Mouse (Mus musculus): ENCODE measurements around the gene Rnf26. TPM values are rescaled to one million over a fixed set of nuclear protein-coding genes. Genes with fewer than 3 reads are reported as not detected.

The Rnf26 gene
- polyA plus RNA-seq, 1 experiment: 28.8 TPM

DNA sequence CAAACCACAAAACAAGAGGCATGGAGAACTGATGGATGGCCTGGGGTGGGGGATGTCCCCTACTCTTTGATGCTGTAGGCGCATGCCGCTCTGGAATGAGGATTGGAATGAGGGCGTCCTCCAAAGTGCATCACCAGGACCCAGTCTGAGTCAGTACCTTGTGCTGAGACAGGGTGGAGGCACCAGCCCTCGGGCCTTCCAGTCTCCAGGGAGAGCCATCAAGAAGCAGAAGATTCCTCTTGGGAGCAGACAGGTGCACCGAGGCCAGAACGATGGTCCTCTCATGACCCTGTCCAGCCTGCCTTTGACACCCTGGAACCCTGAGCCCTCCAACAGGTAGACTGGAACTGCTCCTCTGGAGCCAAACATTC lies 45.4 kb downstream of the Rnf26 start:
- no peaks in the 10 kb centered on the region for H3K27me3 ChIP-seq (replicated peaks; ENCODE audit: control insufficient read depth, insufficient read depth, low read length)
- DNase-seq: no peak
- WGBS: 88% methylated on average over 6 of the region's 6 CpGs
- H3K4me1 ChIP-seq (ENCODE audit: control insufficient read depth, insufficient read depth, low read length): no peaks in the 10 kb centered on the region
- H3K4me3 ChIP-seq (ENCODE audit: insufficient read depth, low read depth, low read length): no peak overlapping the region
- H3K36me3 ChIP-seq (ENCODE audit: control insufficient read depth, insufficient read depth, low read length): no peaks in the 10 kb centered on the region
- no peak for TF ChIP-seq POLR2A (IDR thresholded peaks at IDR 0.05; ENCODE audit: low read depth, low read length)
- TF ChIP-seq CTCF (conservative IDR thresholded peaks at IDR 0.05; ENCODE audit: insufficient read depth, insufficient read length, low read depth, low read length): no peak
- no peak overlapping the region for H3K27ac ChIP-seq (ENCODE audit: insufficient read depth, low read depth, low read length)

DNA sequence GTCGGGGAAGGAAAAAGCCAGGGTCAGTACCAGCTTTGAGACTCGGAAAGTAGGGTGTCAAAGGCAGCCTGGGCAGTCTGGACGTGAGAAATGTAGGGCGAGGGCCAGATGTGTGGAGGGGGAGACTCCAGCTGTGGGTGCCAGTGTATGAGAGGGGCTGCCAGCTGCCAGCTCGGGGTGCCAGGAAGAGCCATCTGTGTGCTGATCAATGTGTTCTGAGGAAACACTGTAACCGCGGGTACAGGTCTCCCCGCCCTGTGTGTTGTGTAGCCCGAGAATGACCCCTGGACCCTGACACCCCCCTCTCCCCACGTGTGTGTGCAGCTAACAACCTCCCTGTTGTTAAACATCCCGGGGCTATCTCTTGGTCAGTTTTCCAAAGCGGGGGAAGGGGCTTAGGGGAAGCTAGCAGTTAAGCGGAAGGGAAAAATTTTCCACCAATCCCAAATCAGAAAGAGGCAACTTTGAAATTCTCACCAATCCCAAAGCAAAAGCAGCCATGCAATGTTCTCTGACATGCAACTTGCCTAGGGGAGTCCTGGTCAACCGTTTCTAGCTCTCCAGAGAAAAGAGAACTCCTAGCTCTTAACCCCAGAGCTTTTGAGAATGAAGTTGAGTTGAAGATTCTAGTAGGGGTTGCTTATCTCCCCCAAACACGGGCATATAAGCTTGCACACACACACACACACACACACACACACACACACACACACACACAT lies 45.9 kb downstream of the Rnf26 start:
- DNase-seq: no peak
- no peaks in the 10 kb centered on the region for H3K27me3 ChIP-seq (replicated peaks; ENCODE audit: control insufficient read depth, insufficient read depth, low read length)
- peak overlapping the region; percentile 68 for H3K4me3 ChIP-seq (ENCODE audit: insufficient read depth, low read depth, low read length)
- H3K4me1 ChIP-seq (ENCODE audit: control insufficient read depth, insufficient read depth, low read length): no peaks in the 10 kb centered on the region
- 11% methylated on average over 15 of the region's 15 CpGs for WGBS
- no peaks in the 10 kb centered on the region for H3K36me3 ChIP-seq (ENCODE audit: control insufficient read depth, insufficient read depth, low read length)
- TF ChIP-seq POLR2A (IDR thresholded peaks at IDR 0.05; ENCODE audit: low read depth, low read length) (no peak), CTCF (conservative IDR thresholded peaks at IDR 0.05; ENCODE audit: insufficient read depth, insufficient read length, low read depth, low read length) (no peak)
- H3K27ac ChIP-seq (ENCODE audit: insufficient read depth, low read depth, low read length): 0 out of 2 replicates have a peak overlapping the region, but pooled peaks have one; percentile 30

DNA sequence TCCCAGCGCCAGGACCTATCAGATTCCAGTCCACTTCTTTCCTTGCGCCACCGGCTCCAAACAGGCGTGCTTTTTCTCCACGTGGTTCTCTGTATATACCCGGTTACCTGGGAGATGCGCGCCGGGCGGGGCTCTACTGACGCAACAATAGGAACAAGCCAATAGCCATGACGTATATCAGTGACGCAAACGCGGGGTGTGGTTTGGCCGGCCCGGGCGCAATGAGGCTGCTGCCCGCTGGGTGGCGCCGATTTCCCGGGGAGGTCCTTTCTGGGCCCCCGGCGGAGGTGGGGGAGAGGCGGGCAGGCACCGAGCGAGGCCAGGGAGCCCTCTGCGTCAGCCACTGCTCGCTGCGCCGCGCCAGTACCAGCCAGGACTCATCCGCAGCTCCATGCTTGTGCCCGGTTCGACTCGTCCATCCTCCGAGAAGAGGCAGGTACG lies 46.5 kb downstream of the Rnf26 start, which contains the start of gene Usp2:
TSS of gene Usp2 (plus strand) at position 237 of the 441 bp plus-strand sequence.
- H3K27me3 ChIP-seq (replicated peaks; ENCODE audit: control insufficient read depth, insufficient read depth, low read length): no peaks in the 10 kb centered on the region
- peak within 1 kb of the TSS; percentile 68 for H3K4me3 ChIP-seq (ENCODE audit: insufficient read depth, low read depth, low read length)
- peak; percentile 100 for DNase-seq
- no peaks in the 10 kb centered on the region for H3K4me1 ChIP-seq (ENCODE audit: control insufficient read depth, insufficient read depth, low read length)
- TF ChIP-seq POLR2A (IDR thresholded peaks at IDR 0.05; ENCODE audit: low read depth, low read length) (no peak), CTCF (conservative IDR thresholded peaks at IDR 0.05; ENCODE audit: insufficient read depth, insufficient read length, low read depth, low read length) (peak; percentile 75)
- H3K36me3 ChIP-seq (ENCODE audit: control insufficient read depth, insufficient read depth, low read length): no peaks in the 10 kb centered on the region
- H3K27ac ChIP-seq (ENCODE audit: insufficient read depth, low read depth, low read length): 0 out of 2 replicates have a peak within 1 kb of the TSS, but pooled peaks have one; percentile 30
- under 1% methylated on average over 38 of the region's 38 CpGs for WGBS

DNA sequence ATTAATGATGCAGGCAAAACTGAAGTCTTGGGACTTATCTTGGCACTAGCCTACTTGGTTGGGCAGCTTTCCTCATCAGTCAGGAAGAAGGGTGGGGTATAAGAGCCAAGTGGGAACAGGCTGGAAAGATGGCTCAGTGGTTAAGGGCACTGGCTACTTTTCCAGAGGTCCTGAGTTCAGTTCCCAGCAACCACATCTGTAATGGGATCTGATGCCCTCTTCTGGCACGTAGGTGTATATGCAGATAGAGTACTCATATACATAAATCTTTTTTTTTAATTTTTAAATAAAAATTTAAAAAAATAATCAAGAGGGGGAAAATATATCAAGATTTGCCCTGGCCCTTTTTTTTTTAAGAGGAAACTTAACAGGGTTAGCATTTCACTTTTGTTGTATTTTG lies 48.1 kb downstream of the Rnf26 start:
- WGBS: 40% methylated on average over 1 of the region's 1 CpGs
- H3K27me3 ChIP-seq (replicated peaks; ENCODE audit: control insufficient read depth, insufficient read depth, low read length): no peaks in the 10 kb centered on the region
- TF ChIP-seq POLR2A (IDR thresholded peaks at IDR 0.05; ENCODE audit: low read depth, low read length) (no peak), CTCF (conservative IDR thresholded peaks at IDR 0.05; ENCODE audit: insufficient read depth, insufficient read length, low read depth, low read length) (no peak)

DNA sequence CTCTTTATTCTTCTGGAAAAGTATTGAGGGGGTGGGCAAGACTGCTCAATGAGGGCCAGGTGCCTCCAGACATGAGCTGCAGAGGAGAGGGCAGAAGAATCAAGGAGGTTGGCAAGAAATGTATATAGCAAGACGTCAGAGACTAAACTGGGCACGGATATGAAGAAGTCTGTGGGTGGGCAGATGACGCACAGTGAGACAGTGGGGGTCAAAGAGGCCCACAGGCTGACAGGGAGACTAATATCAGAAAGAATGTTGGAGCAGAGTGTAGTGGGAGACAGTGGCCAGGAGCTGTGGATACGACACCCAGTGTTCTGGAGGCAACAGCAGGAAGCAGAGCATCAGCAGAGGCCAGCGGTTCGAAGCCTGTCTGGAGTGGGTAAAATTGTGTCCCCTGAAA lies 54.7 kb downstream of the Rnf26 start:
- Histone ChIP-seq H3K4me3 (ENCODE audit: insufficient read depth, low read depth, low read length) (no peak overlapping the region), H3K27me3 (replicated peaks; ENCODE audit: control insufficient read depth, insufficient read depth, low read length) (no peaks in the 10 kb centered on the region), H3K36me3 (ENCODE audit: control insufficient read depth, insufficient read depth, low read length) (no peaks in the 10 kb centered on the region), H3K4me1 (ENCODE audit: control insufficient read depth, insufficient read depth, low read length) (no peaks in the 10 kb centered on the region), H3K27ac (ENCODE audit: insufficient read depth, low read depth, low read length) (no peak overlapping the region)
- 83% methylated on average over 6 of the region's 6 CpGs for WGBS
- no peak for DNase-seq
- TF ChIP-seq POLR2A (IDR thresholded peaks at IDR 0.05; ENCODE audit: low read depth, low read length) (no peak), CTCF (conservative IDR thresholded peaks at IDR 0.05; ENCODE audit: insufficient read depth, insufficient read length, low read depth, low read length) (no peak)

More for the DNA sequence above, 48.1 kb downstream of the Rnf26 start:
- no peak for DNase-seq
- no peak overlapping the region for H3K27ac ChIP-seq (ENCODE audit: insufficient read depth, low read depth, low read length)
- H3K4me1 ChIP-seq (ENCODE audit: control insufficient read depth, insufficient read depth, low read length): no peaks in the 10 kb centered on the region
- no peaks in the 10 kb centered on the region for H3K36me3 ChIP-seq (ENCODE audit: control insufficient read depth, insufficient read depth, low read length)
- no peak overlapping the region for H3K4me3 ChIP-seq (ENCODE audit: insufficient read depth, low read depth, low read length)

DNA sequence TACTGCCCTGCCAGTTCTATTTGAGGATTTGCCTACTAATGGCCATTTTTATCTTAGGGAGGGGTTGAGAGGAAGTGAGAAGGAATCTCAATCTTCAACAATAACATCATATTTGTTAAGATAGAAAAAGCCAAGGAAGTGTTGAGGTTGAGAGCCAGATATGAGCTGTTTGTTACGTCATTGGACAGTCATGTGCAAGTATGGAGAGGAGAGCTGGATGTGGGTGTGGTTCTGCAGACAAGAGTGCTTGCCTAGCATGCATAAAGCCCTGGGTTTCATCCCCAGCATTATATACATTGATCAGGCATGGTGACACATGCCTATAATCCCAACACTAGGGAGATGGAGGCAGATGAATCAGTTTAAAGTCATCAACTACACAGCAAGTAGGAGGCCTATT lies 59.4 kb downstream of the Rnf26 start:
- no peaks in the 10 kb centered on the region for H3K36me3 ChIP-seq (ENCODE audit: control insufficient read depth, insufficient read depth, low read length)
- no peaks in the 10 kb centered on the region for H3K4me1 ChIP-seq (ENCODE audit: control insufficient read depth, insufficient read depth, low read length)
- no peak overlapping the region for H3K4me3 ChIP-seq (ENCODE audit: insufficient read depth, low read depth, low read length)
- TF ChIP-seq CTCF (conservative IDR thresholded peaks at IDR 0.05; ENCODE audit: insufficient read depth, insufficient read length, low read depth, low read length): no peak
- TF ChIP-seq POLR2A (IDR thresholded peaks at IDR 0.05; ENCODE audit: low read depth, low read length): no peak
- no peaks in the 10 kb centered on the region for H3K27me3 ChIP-seq (replicated peaks; ENCODE audit: control insufficient read depth, insufficient read depth, low read length)
- DNase-seq: no peak
- 49% methylated on average over 1 of the region's 1 CpGs for WGBS
- no peak overlapping the region for H3K27ac ChIP-seq (ENCODE audit: insufficient read depth, low read depth, low read length)

DNA sequence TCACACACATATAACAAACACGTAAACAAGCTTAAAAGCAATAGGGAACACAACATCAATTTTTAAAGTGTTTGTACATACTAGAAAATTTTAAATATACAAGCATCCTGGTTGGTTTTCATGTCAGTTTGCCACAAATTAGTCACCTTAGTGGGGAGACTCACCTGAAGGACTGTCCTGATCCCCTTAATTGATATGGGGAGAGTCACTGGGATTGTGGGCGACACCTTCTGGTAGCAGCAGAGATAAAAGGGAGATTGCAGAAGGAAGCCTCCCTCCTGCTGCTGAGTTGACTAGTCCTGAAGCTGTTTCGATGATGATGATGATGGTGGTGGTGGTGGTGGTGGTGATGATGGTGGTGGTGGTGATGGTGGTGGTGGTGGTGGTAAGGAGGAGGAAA lies 60.5 kb downstream of the Rnf26 start:
- 72% methylated on average over 3 of the region's 3 CpGs for WGBS
- Histone ChIP-seq H3K27me3 (replicated peaks; ENCODE audit: control insufficient read depth, insufficient read depth, low read length) (no peaks in the 10 kb centered on the region), H3K4me3 (ENCODE audit: insufficient read depth, low read depth, low read length) (no peak overlapping the region), H3K4me1 (ENCODE audit: control insufficient read depth, insufficient read depth, low read length) (no peaks in the 10 kb centered on the region), H3K36me3 (ENCODE audit: control insufficient read depth, insufficient read depth, low read length) (no peaks in the 10 kb centered on the region), H3K27ac (ENCODE audit: insufficient read depth, low read depth, low read length) (no peak overlapping the region)
- no peak for DNase-seq
- no peak for TF ChIP-seq CTCF (conservative IDR thresholded peaks at IDR 0.05; ENCODE audit: insufficient read depth, insufficient read length, low read depth, low read length)
- TF ChIP-seq POLR2A (IDR thresholded peaks at IDR 0.05; ENCODE audit: low read depth, low read length): no peak

All from kidney, adult 2 months (tissue).